9 mouse cellular contexts compared by ENCODE assay signal in genomic region chr8:106511531-106512041, GRCm38 (mm10). TPM values are rescaled to one million over a fixed set of nuclear protein-coding genes. Genes with fewer than 3 reads are reported as not detected.
DNase-seq lines count a peak whose midpoint lies in the region; ATAC-seq and TF ChIP-seq lines count a peak whose summit lies in the region.
"Had no signal": no experiment of that assay in that cellular context is flagged by ENCODE, and none has a peak within 500 bp of the region (broad histone marks: within the 10 kb centered on the region; RNA-seq: fewer than 3 reads in every experiment).

No protein-coding gene starts in this region.

- DNase-seq in lung, postnatal 36 days: no peak
- DNase-seq in limb, embryonic 14.5 days (ENCODE audit: low spot score): peak; percentile 16
- no peak for DNase-seq in thymus, postnatal 10 days (ENCODE audit: low spot score in 2 of 2)
- no peak for DNase-seq in adrenal gland, postnatal 4 days (ENCODE audit: low spot score in 2 of 2)

- H3K4me2 ChIP-seq in lung, embryonic 15.5 days: peak overlapping the region; percentile 78
- peak overlapping the region; percentile 63 for H3K4me2 ChIP-seq in heart, embryonic 16.5 days (ENCODE audit: low read depth, low read length)
- H3K4me2 ChIP-seq in limb, embryonic 14.5 days (replicated peaks; ENCODE audit: low read depth, low read length, severe bottlenecking): peak overlapping the region; percentile 90
- peak overlapping the region; percentile 57 for H3K4me2 ChIP-seq in neural tube, embryonic 13.5 days

- peak overlapping the region; percentile 54 for H3K4me3 ChIP-seq in lung, embryonic 15.5 days
- peak overlapping the region; percentile 61 for H3K4me3 ChIP-seq in heart, embryonic 16.5 days (ENCODE audit: low read length)
- H3K4me3 ChIP-seq in limb, embryonic 14.5 days (replicated peaks; ENCODE audit: low read length): peak overlapping the region; percentile 55
- H3K4me3 ChIP-seq in neural tube, embryonic 13.5 days: peak overlapping the region; percentile 39

- TF ChIP-seq POLR2A in limb, embryonic 14.5 days (IDR thresholded peaks at IDR 0.05; ENCODE audit: borderline replicate concordance, extremely low read depth, insufficient read depth, insufficient read length): no peak

- H3K27me3 ChIP-seq in lung, embryonic 15.5 days: peaks cover 37% of the 10 kb centered on the region
- H3K27me3 ChIP-seq in heart, embryonic 16.5 days (ENCODE audit: control insufficient read depth, insufficient read depth, low read length): no peaks in the 10 kb centered on the region
- H3K27me3 ChIP-seq in limb, embryonic 14.5 days (ENCODE audit: control insufficient read depth, insufficient read depth, low read length): peaks cover 9% of the 10 kb centered on the region; the same call in 1 of the 2 replicates
- H3K27me3 ChIP-seq in neural tube, embryonic 13.5 days: peaks cover 74% of the 10 kb centered on the region
- H3K27me3 ChIP-seq: Patski had no signal

- H3K36me3 ChIP-seq in lung, embryonic 15.5 days: no peaks in the 10 kb centered on the region
- H3K36me3 ChIP-seq in heart, embryonic 16.5 days (ENCODE audit: control insufficient read depth, insufficient read depth): no peaks in the 10 kb centered on the region
- no peaks in the 10 kb centered on the region for H3K36me3 ChIP-seq in limb, embryonic 14.5 days (ENCODE audit: control insufficient read depth, insufficient read depth, low read length)
- H3K36me3 ChIP-seq in neural tube, embryonic 13.5 days: no peaks in the 10 kb centered on the region

- WGBS in lung, embryonic 15.5 days: 1% methylated on average over 30 of the region's 30 CpGs
- WGBS in heart, embryonic 16.5 days: 2% methylated on average over 30 of the region's 30 CpGs
- 0% methylated on average over 29 of the region's 30 CpGs for WGBS in limb, embryonic 14.5 days
- 2% methylated on average over 30 of the region's 30 CpGs for WGBS in neural tube, embryonic 13.5 days

- no peaks in the 10 kb centered on the region for H3K9me3 ChIP-seq in lung, embryonic 15.5 days
- H3K9me3 ChIP-seq in heart, embryonic 16.5 days (replicated peaks; ENCODE audit: control insufficient read depth, low read length): no peaks in the 10 kb centered on the region
- H3K9me3 ChIP-seq in limb, embryonic 14.5 days (ENCODE audit: control insufficient read depth, low read length): no peaks in the 10 kb centered on the region
- no peaks in the 10 kb centered on the region for H3K9me3 ChIP-seq in neural tube, embryonic 13.5 days

- ATAC-seq in lung, embryonic 15.5 days (ENCODE audit: borderline replicate concordance, extremely low read depth, low FRiP score, low TSS enrichment): no peak
- ATAC-seq in heart, embryonic 16.5 days (replicated peaks; ENCODE audit: extremely low read depth, insufficient read depth, low FRiP score): peak; percentile 14; the same call in 1 of the 2 replicates
- peak; percentile 18; the same call in 1 of the 2 replicates for ATAC-seq in limb, embryonic 14.5 days (ENCODE audit: low FRiP score, low read depth)
- no peak for ATAC-seq in neural tube, embryonic 13.5 days (ENCODE audit: low read depth)
- no peak for ATAC-seq in frontal cortex, adult (ENCODE audit: low TSS enrichment)

- H3K9ac ChIP-seq in lung, embryonic 15.5 days: peak overlapping the region; percentile 50
- H3K9ac ChIP-seq in heart, embryonic 16.5 days (ENCODE audit: low read length): peak overlapping the region; percentile 79
- H3K9ac ChIP-seq in limb, embryonic 14.5 days (ENCODE audit: low read depth, low read length, severe bottlenecking): peak overlapping the region; percentile 70
- peak overlapping the region; percentile 51 for H3K9ac ChIP-seq in neural tube, embryonic 13.5 days

- H3K27ac ChIP-seq in lung, embryonic 15.5 days: peak overlapping the region; percentile 74
- H3K27ac ChIP-seq in heart, embryonic 16.5 days (ENCODE audit: low read length): peak overlapping the region; percentile 83
- peak overlapping the region; percentile 87 for H3K27ac ChIP-seq in limb, embryonic 14.5 days (replicated peaks; ENCODE audit: low read depth, low read length)
- H3K27ac ChIP-seq in neural tube, embryonic 13.5 days (replicated peaks): peak overlapping the region; percentile 55

- H3K4me1 ChIP-seq in lung, embryonic 15.5 days: peaks cover 56% of the 10 kb centered on the region
- peaks cover 24% of the 10 kb centered on the region for H3K4me1 ChIP-seq in heart, embryonic 16.5 days (ENCODE audit: control insufficient read depth, insufficient read depth, low read length)
- peaks cover 44% of the 10 kb centered on the region for H3K4me1 ChIP-seq in limb, embryonic 14.5 days (ENCODE audit: control insufficient read depth, insufficient read depth, low read length)
- H3K4me1 ChIP-seq in neural tube, embryonic 13.5 days (replicated peaks): peaks cover 57% of the 10 kb centered on the region

RNA-seq across cellular contexts. Expression of gene Cdh3, which starts 0.9 kb away (rescaled TPM):
- 20.2 and 22.1 TPM in 2 replicates for polyA plus RNA-seq in lung, embryonic 15.5 days (2015; fragmentation: Nextera tagmentation; extraction: Ambion mirVana)
- 15.0 and 17.3 TPM in 2 replicates for polyA plus RNA-seq in heart, embryonic 16.5 days (2015; fragmentation: Nextera tagmentation; extraction: Ambion mirVana)
- 49.5 and 60.4 TPM in 2 replicates for polyA plus RNA-seq in limb, embryonic 14.5 days (2012; rRNA removed)
- 23.0 and 25.0 TPM in 2 replicates for polyA plus RNA-seq in limb, embryonic 14.5 days (2014; fragmentation: Nextera tagmentation; extraction: Ambion mirVana)
- 3.5 and 5.8 TPM in 2 replicates for polyA plus RNA-seq in neural tube, embryonic 13.5 days (2015; fragmentation: Nextera tagmentation; extraction: Ambion mirVana)
- total RNA-seq in adrenal gland, postnatal 4 days (2021): 1 to 10 TPM; 2.0 to 5.4 TPM

RNA-seq across cellular contexts. Expression of gene 6030452D12Rik, which starts 11.3 kb away (rescaled TPM):
- polyA plus RNA-seq in lung, embryonic 15.5 days (2015; fragmentation: Nextera tagmentation; extraction: Ambion mirVana): not detected in 2 replicates
- polyA plus RNA-seq in heart, embryonic 16.5 days (2015; fragmentation: Nextera tagmentation; extraction: Ambion mirVana): not detected in 2 replicates
- not detected in 2 replicates for polyA plus RNA-seq in limb, embryonic 14.5 days (2012; rRNA removed)
- not detected in 2 replicates for polyA plus RNA-seq in limb, embryonic 14.5 days (2014; fragmentation: Nextera tagmentation; extraction: Ambion mirVana)
- polyA plus RNA-seq in neural tube, embryonic 13.5 days (2015; fragmentation: Nextera tagmentation; extraction: Ambion mirVana): not detected in 2 replicates
- total RNA-seq in adrenal gland, postnatal 4 days (2021): not detected
- polyA plus RNA-seq: Patski had no signal

Comparison
In these comparisons a context has a peak if more than half of its experiments do, and no peak if none do; other contexts are left out.
1. ATAC-seq: peak in heart, embryonic 16.5 days (single experiment) and limb, embryonic 14.5 days (single experiment); none in lung, embryonic 15.5 days (single experiment), neural tube, embryonic 13.5 days (single experiment) and frontal cortex, adult (single experiment).
2. Peak in every context shown above with its lines, with median percentiles within 50 percentile points of each other: H3K27ac ChIP-seq, H3K4me2 ChIP-seq, H3K4me3 ChIP-seq and H3K9ac ChIP-seq.